20 mouse cellular contexts compared by ENCODE assay signal in the genomic region with DNA sequence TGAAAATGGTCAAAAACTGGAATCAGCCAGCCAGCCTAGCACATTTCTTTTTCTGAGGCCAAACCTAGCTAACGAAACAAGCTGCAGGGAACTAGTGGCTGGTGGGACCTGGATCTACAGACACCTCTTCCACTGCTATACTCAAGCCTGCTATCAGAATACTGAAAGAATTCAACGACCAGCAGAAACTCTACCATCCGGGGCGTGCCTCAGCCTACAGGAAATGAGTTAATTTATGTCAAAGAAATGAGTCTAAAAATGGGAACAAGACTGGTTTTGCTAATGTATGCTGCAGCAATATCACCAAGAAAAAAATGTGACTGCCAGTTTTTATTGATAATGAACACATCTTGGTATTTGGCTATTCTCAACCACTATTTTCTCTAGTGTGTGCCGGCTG. TPM values are rescaled to one million over a fixed set of nuclear protein-coding genes. Genes with fewer than 3 reads are reported as not detected.
DNase-seq lines count a peak whose midpoint lies in the region; ATAC-seq and TF ChIP-seq lines count a peak whose summit lies in the region.
"Had no signal": no experiment of that assay in that cellular context is flagged by ENCODE, and none has a peak within 500 bp of the region (broad histone marks: within the 10 kb centered on the region; RNA-seq: fewer than 3 reads in every experiment).

No protein-coding gene starts in this region.

- DNase-seq in heart, postnatal 0 days (ENCODE audit: low spot score), result no peak
- DNase-seq in heart, postnatal 14 days, result no peak
- DNase-seq in MEL (ENCODE audit: low read depth, low spot score), result peak; percentile 47
- DNase-seq in left cerebral cortex, postnatal 10 days (ENCODE audit: extremely low spot score in 1 of 2, low spot score in 2 of 2), result no peak
- DNase-seq: adrenal gland, postnatal 10 days; cerebellum, adult 9-10 months; embryo, embryonic 11 days; gastrocnemius, postnatal 25 days; kidney, adult 9 months; kidney, postnatal 36 days; thymus, postnatal 25 days had no signal

- TF ChIP-seq RAD21 in MEL (IDR thresholded peaks at IDR 0.05; ENCODE audit: low read depth, low read length), result no peak

- intact Hi-C loops in heart, postnatal 14 days (cut with DNase I), result no loop called here
- intact Hi-C loops in left cerebral cortex, postnatal 10 days (cut with DNase I), result no loop called here

- no peak overlapping the region for H3K4me3 ChIP-seq in heart, postnatal 0 days (ENCODE audit: low read depth, low read length)
- no peak overlapping the region for H3K4me3 ChIP-seq in MEL (ENCODE audit: control insufficient read depth in 1 of 2, insufficient read depth in 1 of 2, low read depth in 2 of 2, low read length in 2 of 2)
- no peak overlapping the region for H3K4me3 ChIP-seq in midbrain, embryonic 15.5 days
- H3K4me3 ChIP-seq: embryonic facial prominence, embryonic 15.5 days; forebrain, embryonic 10.5 days; hindbrain, embryonic 12.5 days; limb, embryonic 15.5 days had no signal

- H3K9ac ChIP-seq in heart, postnatal 0 days (replicated peaks; ENCODE audit: low read depth, low read length), result no peak overlapping the region
- H3K9ac ChIP-seq in MEL (ENCODE audit: control insufficient read depth, low read depth, low read length, poor library complexity, severe bottlenecking), result no peak overlapping the region
- H3K9ac ChIP-seq in midbrain, embryonic 15.5 days, result no peak overlapping the region
- H3K9ac ChIP-seq: embryonic facial prominence, embryonic 15.5 days; hindbrain, embryonic 12.5 days; limb, embryonic 15.5 days had no signal

- no peaks in the 10 kb centered on the region for H3K4me1 ChIP-seq in heart, postnatal 0 days (ENCODE audit: control insufficient read depth, insufficient read depth)
- no peaks in the 10 kb centered on the region for H3K4me1 ChIP-seq in MEL (ENCODE audit: control insufficient read depth in 1 of 2, insufficient read depth in 2 of 2, low read length in 2 of 2)
- H3K4me1 ChIP-seq in midbrain, embryonic 15.5 days, result no peaks in the 10 kb centered on the region
- H3K4me1 ChIP-seq: embryonic facial prominence, embryonic 15.5 days; forebrain, embryonic 10.5 days; hindbrain, embryonic 12.5 days; limb, embryonic 15.5 days had no signal

- ATAC-seq in heart, postnatal 0 days (ENCODE audit: insufficient read depth, low read depth), result no peak
- peak; percentile 83 for ATAC-seq in common myeloid progenitor, adult 5-6 weeks (replicated peaks; ENCODE audit: low read depth, poor library complexity, severe bottlenecking)
- peak; percentile 66 for ATAC-seq in megakaryocyte progenitor cell, adult 5-6 weeks (replicated peaks; ENCODE audit: poor library complexity)
- no peak for ATAC-seq in midbrain, embryonic 15.5 days (replicated peaks)
- ATAC-seq: inflammation-experienced regulatory T-cells, adult 6 months; midbrain, embryonic 16.5 days had no signal

- WGBS in heart, postnatal 0 days, result 51% methylated on average over 5 of the region's 5 CpGs
- 85% methylated on average over 5 of the region's 5 CpGs for WGBS in midbrain, embryonic 15.5 days

- no peaks in the 10 kb centered on the region for H3K36me3 ChIP-seq in heart, postnatal 0 days (replicated peaks; ENCODE audit: control insufficient read depth, insufficient read depth, low read length)
- peaks cover 0 to 5% of the 10 kb centered on the region in 2 experiments; a peak in 2 of 4 replicates for H3K36me3 ChIP-seq in MEL (ENCODE audit: control insufficient read depth in 1 of 2, insufficient read depth in 2 of 2, low read length in 2 of 2)
- no peaks in the 10 kb centered on the region for H3K36me3 ChIP-seq in midbrain, embryonic 15.5 days (replicated peaks)
- H3K36me3 ChIP-seq: embryonic facial prominence, embryonic 15.5 days; forebrain, embryonic 10.5 days; hindbrain, embryonic 12.5 days; limb, embryonic 15.5 days had no signal

- H3K79me2 ChIP-seq in MEL (ENCODE audit: control insufficient read depth, insufficient read depth, low read length, poor library complexity), result no peaks in the 10 kb centered on the region

- H3K27me3 ChIP-seq in heart, postnatal 0 days (ENCODE audit: control insufficient read depth, insufficient read depth, low read length), result no peaks in the 10 kb centered on the region
- H3K27me3 ChIP-seq in MEL (ENCODE audit: control insufficient read depth in 1 of 2, insufficient read depth in 2 of 2, low read length in 2 of 2), result peaks cover 2% of the 10 kb centered on the region in 2 experiments
- no peaks in the 10 kb centered on the region; the same call in 1 of the 2 replicates for H3K27me3 ChIP-seq in midbrain, embryonic 15.5 days (replicated peaks)
- H3K27me3 ChIP-seq: embryonic facial prominence, embryonic 15.5 days had no signal

- peak overlapping the region; percentile 55 for H3K27ac ChIP-seq in heart, postnatal 0 days (ENCODE audit: low read depth)
- H3K27ac ChIP-seq in MEL (ENCODE audit: control insufficient read depth, low read depth, low read length), result no peak overlapping the region
- no peak overlapping the region for H3K27ac ChIP-seq in midbrain, embryonic 15.5 days
- H3K27ac ChIP-seq: embryonic facial prominence, embryonic 15.5 days; forebrain, embryonic 10.5 days; hindbrain, embryonic 12.5 days; limb, embryonic 15.5 days had no signal

- no peaks in the 10 kb centered on the region for H3K9me3 ChIP-seq in heart, postnatal 0 days (replicated peaks; ENCODE audit: control insufficient read depth, low read length)
- no peaks in the 10 kb centered on the region for H3K9me3 ChIP-seq in MEL (replicated peaks; ENCODE audit: insufficient read depth, low read length)
- H3K9me3 ChIP-seq in midbrain, embryonic 15.5 days, result no peaks in the 10 kb centered on the region
- H3K9me3 ChIP-seq: embryonic facial prominence, embryonic 15.5 days; forebrain, embryonic 10.5 days; hindbrain, embryonic 12.5 days; limb, embryonic 15.5 days had no signal

- H3K4me2 ChIP-seq in heart, postnatal 0 days (ENCODE audit: low read depth, low read length), result no peak overlapping the region
- no peak overlapping the region for H3K4me2 ChIP-seq in midbrain, embryonic 15.5 days
- H3K4me2 ChIP-seq: embryonic facial prominence, embryonic 15.5 days; hindbrain, embryonic 12.5 days; limb, embryonic 15.5 days had no signal

- TF ChIP-seq POLR2A in MEL (IDR thresholded peaks at IDR 0.05; ENCODE audit: control insufficient read depth in 1 of 2, insufficient read depth in 1 of 2, low read depth in 1 of 2, low read length in 2 of 2, poor library complexity in 1 of 2), result no peak

- TF ChIP-seq EP300 in heart, postnatal 0 days (IDR thresholded peaks at IDR 0.05; ENCODE audit: low read depth), result no peak
- TF ChIP-seq EP300 in MEL (IDR thresholded peaks at IDR 0.05; ENCODE audit: low read depth in 1 of 2, low read length in 2 of 2), result no peak

- no peak for TF ChIP-seq CTCF in heart, postnatal 0 days (IDR thresholded peaks at IDR 0.05; ENCODE audit: low read depth)
- TF ChIP-seq CTCF in MEL (IDR thresholded peaks at IDR 0.05 in 2 of 3, conservative IDR thresholded peaks at IDR 0.05 in 1 of 3; ENCODE audit: control insufficient read depth in 1 of 3, insufficient read depth in 1 of 3, low read depth in 2 of 3, low read length in 3 of 3, poor library complexity in 1 of 3, severe bottlenecking in 1 of 3), result no peak

TF ChIP-seq in MEL, 35 proteins besides CTCF, POLR2A, EP300 and RAD21:
- no peak for TF ChIP-seq MYB (IDR thresholded peaks at IDR 0.05; ENCODE audit: low read depth, low read length)
- no peak for TF ChIP-seq ZNF384 (IDR thresholded peaks at IDR 0.05; ENCODE audit: low read depth, low read length)
- TF ChIP-seq NELFE (IDR thresholded peaks at IDR 0.05; ENCODE audit: low read depth, low read length), result no peak
- TF ChIP-seq ZKSCAN1 (IDR thresholded peaks at IDR 0.05; ENCODE audit: low read depth, low read length), result no peak
- no peak for TF ChIP-seq TCF12 (IDR thresholded peaks at IDR 0.05; ENCODE audit: low read depth, low read length)
- no peak for TF ChIP-seq E2F4 (IDR thresholded peaks at IDR 0.05; ENCODE audit: borderline replicate concordance, low read depth, low read length)
- no peak for TF ChIP-seq TBP (IDR thresholded peaks at IDR 0.05; ENCODE audit: low read depth, low read length)
- no peak for TF ChIP-seq JUND (IDR thresholded peaks at IDR 0.05; ENCODE audit: low read depth, low read length)
- TF ChIP-seq NRF1 (IDR thresholded peaks at IDR 0.05; ENCODE audit: insufficient read depth, low read depth, low read length, poor library complexity, severe bottlenecking), result no peak
- TF ChIP-seq CHD1 (IDR thresholded peaks at IDR 0.05; ENCODE audit: low read depth, low read length), result no peak
- no peak for TF ChIP-seq MAZ (IDR thresholded peaks at IDR 0.05; ENCODE audit: low read depth, low read length)

RNA-seq across cellular contexts. Expression of gene Bmx, which starts 0.7 kb away (rescaled TPM):
- total RNA-seq in heart, postnatal 0 days (2014; rRNA removed; ENCODE audit: low replicate concordance), result 1.8 and 7.7 TPM in 2 replicates
- 3.7 and 4.0 TPM in 2 replicates for polyA plus RNA-seq in heart, postnatal 0 days (2015; fragmentation: Nextera tagmentation; extraction: Ambion mirVana)
- 1 to 10 TPM; 2.3 to 2.5 TPM for total RNA-seq in heart, postnatal 14 days (2021)
- not detected in 2 replicates for total RNA-seq in MEL (2012; rRNA removed)
- polyA plus RNA-seq in MEL (2012; ENCODE audit: insufficient read depth in 1 of 2, insufficient read length in 2 of 2, low read depth in 1 of 2, low replicate concordance in 2 of 2, missing spikeins in 1 of 2), result not detected
- total RNA-seq in common myeloid progenitor, adult 5-6 weeks (2017), result 1.4 and 1.9 TPM in 2 replicates
- total RNA-seq in megakaryocyte progenitor cell, adult 5-6 weeks (2015), result 4.1 and 5.0 TPM in 2 replicates
- total RNA-seq in megakaryocyte progenitor cell, adult 5-6 weeks (2017), result 4.4 and 9.0 TPM in 2 replicates
- polyA plus RNA-seq in midbrain, embryonic 15.5 days (2015; fragmentation: Nextera tagmentation; extraction: Ambion mirVana), result 0.32 and 0.44 TPM in 2 replicates
- under 1 TPM; 0.49 to 0.94 TPM for total RNA-seq in left cerebral cortex, postnatal 10 days (2021)
- polyA plus RNA-seq: inflammation-experienced regulatory T-cells, adult 6 months had no signal

RNA-seq across cellular contexts. Expression of gene Pir, which starts 10.5 kb away (rescaled TPM):
- not detected in 2 replicates for total RNA-seq in heart, postnatal 0 days (2014; rRNA removed; ENCODE audit: low replicate concordance)
- 4.5 and 6.9 TPM in 2 replicates for polyA plus RNA-seq in heart, postnatal 0 days (2015; fragmentation: Nextera tagmentation; extraction: Ambion mirVana)
- 1 to 10 TPM; 2.6 to 5.0 TPM for total RNA-seq in heart, postnatal 14 days (2021)
- 2.9 and 5.3 TPM in 2 replicates for total RNA-seq in MEL (2012; rRNA removed)
- polyA plus RNA-seq in MEL (2012; ENCODE audit: insufficient read depth in 1 of 2, insufficient read length in 2 of 2, low read depth in 1 of 2, low replicate concordance in 2 of 2, missing spikeins in 1 of 2), result 100 to 1,000 TPM in 1 of 2 experiments, 10 to 100 TPM in 1; 11.4 to 230 TPM
- 1.2 TPM in 1 of 2 replicates, not detected in the other for total RNA-seq in common myeloid progenitor, adult 5-6 weeks (2017)
- total RNA-seq in megakaryocyte progenitor cell, adult 5-6 weeks (2015), result 0.99 and 1.1 TPM in 2 replicates
- total RNA-seq in megakaryocyte progenitor cell, adult 5-6 weeks (2017), result 0.71 and 1.0 TPM in 2 replicates
- 2.9 and 3.1 TPM in 2 replicates for polyA plus RNA-seq in midbrain, embryonic 15.5 days (2015; fragmentation: Nextera tagmentation; extraction: Ambion mirVana)
- 1 to 10 TPM; 2.4 to 3.8 TPM for total RNA-seq in left cerebral cortex, postnatal 10 days (2021)
- polyA plus RNA-seq: inflammation-experienced regulatory T-cells, adult 6 months had no signal

Comparison
In these comparisons a context has a peak if more than half of its experiments do, and no peak if none do; other contexts are left out.
1. ATAC-seq: peak in common myeloid progenitor, adult 5-6 weeks (single experiment) and megakaryocyte progenitor cell, adult 5-6 weeks (single experiment); none in heart, postnatal 0 days (single experiment) and midbrain, embryonic 15.5 days (single experiment).